Mouse (Mus musculus) ES-E14 (cell line): ENCODE results near the gene Dnajb2. TPM values are rescaled to one million over a fixed set of nuclear protein-coding genes. Genes with fewer than 3 reads are reported as not detected.

ENCODE experiments used
- DNase-seq: peaks from one replicate; pipeline ENCODE4 v3.0.0-alpha.2; 2013; ENCODE audit warnings: low read depth, low spot score
- H3K27ac ChIP-seq: 2 replicates; pipeline ENCODE4 v1.5.1; 2012; ENCODE audit warnings: low read depth, mild to moderate bottlenecking, low read length, moderate library complexity, mixed read lengths; ENCODE audit not compliant: poor library complexity, insufficient read depth, severe bottlenecking
- H3K36me3 ChIP-seq: 2 replicates; pipeline ENCODE4 v1.6.1; 2012; ENCODE audit warnings: mild to moderate bottlenecking, low read length, moderate library complexity, mixed read lengths; ENCODE audit not compliant: control insufficient read depth, poor library complexity, insufficient read depth, severe bottlenecking
- H3K4me1 ChIP-seq, 2 experiments: fragments of 150-350 bp in 1 of 2; sonication (generic) in 1 of 2; 2 replicates each; pipeline ENCODE4 v1.6.1; 2012; ENCODE audit warnings: low read length in 2 of 2, mild to moderate bottlenecking in 1 of 2, mixed read lengths in 1 of 2; ENCODE audit not compliant: control insufficient read depth in 2 of 2, insufficient read depth in 2 of 2, poor library complexity in 1 of 2
- H3K4me3 ChIP-seq, 2 experiments: fragments of 150-350 bp in 1 of 2; sonication (generic) in 1 of 2; 2 replicates each; pipeline ENCODE4 v1.5.1; 2012; ENCODE audit warnings: low read length in 2 of 2, low read depth in 1 of 2, mild to moderate bottlenecking in 1 of 2, mixed read lengths in 1 of 2; ENCODE audit not compliant: insufficient read depth in 1 of 2, poor library complexity in 1 of 2, severe bottlenecking in 1 of 2
- H3K9ac ChIP-seq: 2 replicates; pipeline ENCODE4 v1.6.1; 2012; ENCODE audit warnings: low read depth, mild to moderate bottlenecking, low read length, mixed read lengths; ENCODE audit not compliant: poor library complexity, insufficient read depth, severe bottlenecking
- H3K9me3 ChIP-seq: fragments of 150-350 bp; sonication (generic); 2 replicates; pipeline ENCODE4 v1.6.1; 2012; ENCODE audit warnings: low read depth, mild to moderate bottlenecking, low read length; ENCODE audit not compliant: control insufficient read depth, insufficient read depth
- CHD2 ChIP-seq: IDR thresholded peaks from 2 replicates; pipeline ENCODE4 v1.6.1; 2014; ENCODE audit warnings: mild to moderate bottlenecking, low read depth, low read length, inconsistent platforms
- HCFC1 ChIP-seq: IDR thresholded peaks from 2 replicates; pipeline ENCODE4 v1.6.1; 2012; ENCODE audit warnings: low read length, inconsistent platforms, borderline replicate concordance; ENCODE audit not compliant: insufficient read depth
- MAFK ChIP-seq: IDR thresholded peaks from 2 replicates; pipeline ENCODE4 v1.6.1; 2014; ENCODE audit warnings: mild to moderate bottlenecking, low read depth, low read length, inconsistent platforms; ENCODE audit not compliant: insufficient read depth
- ZC3H11A ChIP-seq: IDR thresholded peaks from 2 replicates; pipeline ENCODE4 v1.6.1; 2012; ENCODE audit warnings: low read depth, mild to moderate bottlenecking, inconsistent platforms, low read length, borderline replicate concordance
- ZNF384 ChIP-seq: IDR thresholded peaks from 2 replicates; pipeline ENCODE4 v1.6.1; 2012; ENCODE audit warnings: low read depth, low read length, inconsistent platforms
- in situ Hi-C, 2 experiments: fragments of 600-800 bp; cut with MboI; formaldehyde crosslinking; loops; one replicate each; pipeline ENCODE4 v1.15.1; 2025; ENCODE audit warnings: low sequenced_read_pairs in 2 of 2, inconsistent platforms in 1 of 2; ENCODE audit not compliant: unreplicated experiment in 2 of 2
- total RNA-seq: library from RNA; depleted of rRNA; stranded (reverse); fragments of 300-350 nt; gene quantifications from 2 replicates; pipeline ENCODE4 v1.2.3, GENCODE M21; 2012; rRNA removed

Dnajb2 gene
- total RNA-seq, 1 experiment, result 15.8 TPM

DNA sequence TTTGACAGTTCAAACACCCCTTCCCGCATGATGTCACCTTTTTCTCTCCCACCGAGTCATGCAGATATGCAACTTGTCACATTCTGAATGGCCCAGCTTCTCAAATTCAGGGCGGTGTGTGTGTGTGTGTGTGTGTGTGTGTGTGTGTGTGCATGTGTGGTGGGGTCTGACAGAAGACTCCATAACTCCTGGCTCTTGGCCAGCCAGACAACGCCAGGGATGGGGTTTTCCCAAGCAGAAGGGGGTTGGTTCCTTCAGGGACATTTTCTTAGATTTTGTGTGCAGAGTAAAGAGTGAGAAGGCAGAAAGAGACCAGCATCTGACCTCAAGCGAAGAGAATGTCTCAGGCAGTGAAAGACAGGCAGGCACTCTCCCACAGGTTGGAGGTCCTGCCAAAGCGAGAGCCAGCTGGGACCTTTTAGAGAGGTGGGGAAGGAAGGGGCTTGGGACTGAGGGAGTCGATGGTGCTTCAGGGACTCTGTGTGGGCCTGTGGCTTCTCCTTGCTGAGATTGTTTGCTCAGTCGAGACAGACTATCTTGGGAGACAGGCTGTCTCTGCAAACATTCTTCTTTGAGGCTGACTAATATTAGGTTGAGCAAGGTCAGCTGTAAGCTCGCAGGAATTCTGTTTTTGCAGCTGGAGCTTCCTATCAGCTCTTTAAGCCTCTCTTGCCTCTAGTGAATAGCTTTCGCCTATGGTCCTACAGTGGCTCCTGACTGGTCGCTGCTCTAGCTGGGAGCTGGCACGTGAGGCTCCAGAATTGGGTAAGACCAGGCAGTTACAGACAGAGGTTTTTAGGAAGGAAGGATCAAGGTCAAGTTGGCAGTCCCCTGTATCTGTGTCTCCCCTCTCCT is 56.5 kb downstream of the Dnajb2 start:
- in situ Hi-C loops, result no loop called here
- no peak overlapping the region for H3K9ac ChIP-seq
- H3K4me1 ChIP-seq, result peaks cover 0 to 3% of the 10 kb centered on the region in 2 experiments; a peak in 1 of 4 replicates
- H3K36me3 ChIP-seq, result no peaks in the 10 kb centered on the region
- no peak overlapping the region for H3K4me3 ChIP-seq
- TF ChIP-seq ZC3H11A, result no peak
- no peak for TF ChIP-seq CHD2
- TF ChIP-seq ZNF384, result no peak
- no peak for TF ChIP-seq HCFC1
- no peak for TF ChIP-seq MAFK
- no peak overlapping the region for H3K27ac ChIP-seq
- DNase-seq, result no peak
- H3K9me3 ChIP-seq, result no peaks in the 10 kb centered on the region

DNA sequence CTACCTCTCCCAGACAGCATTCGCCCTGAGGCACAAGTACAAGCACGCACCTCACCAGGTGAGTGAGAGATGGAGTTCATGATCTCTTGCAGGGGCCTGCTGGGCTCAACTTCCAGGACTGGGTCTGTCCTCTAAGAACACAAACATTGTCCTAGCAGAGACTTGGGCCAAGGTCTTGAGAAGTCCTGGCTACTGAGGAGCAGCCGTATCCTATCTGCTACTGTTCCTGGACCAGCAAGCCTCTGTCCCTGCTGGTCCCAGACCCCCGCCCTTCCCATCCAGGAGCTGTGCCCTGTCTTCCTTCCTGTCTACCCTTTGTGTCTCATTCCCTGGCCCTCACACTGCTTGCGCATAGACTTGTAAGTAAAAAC is 57.1 kb downstream of the Dnajb2 start:
- H3K27ac ChIP-seq, result no peak overlapping the region
- peaks cover 0 to 3% of the 10 kb centered on the region in 2 experiments; a peak in 1 of 4 replicates for H3K4me1 ChIP-seq
- TF ChIP-seq ZC3H11A (no peak), ZNF384 (no peak), MAFK (no peak), CHD2 (no peak), HCFC1 (no peak)
- H3K4me3 ChIP-seq, result no peak overlapping the region
- no peak overlapping the region for H3K9ac ChIP-seq
- no peaks in the 10 kb centered on the region for H3K9me3 ChIP-seq
- no peaks in the 10 kb centered on the region for H3K36me3 ChIP-seq
- DNase-seq, result no peak
- in situ Hi-C loops, result no loop called here

DNA sequence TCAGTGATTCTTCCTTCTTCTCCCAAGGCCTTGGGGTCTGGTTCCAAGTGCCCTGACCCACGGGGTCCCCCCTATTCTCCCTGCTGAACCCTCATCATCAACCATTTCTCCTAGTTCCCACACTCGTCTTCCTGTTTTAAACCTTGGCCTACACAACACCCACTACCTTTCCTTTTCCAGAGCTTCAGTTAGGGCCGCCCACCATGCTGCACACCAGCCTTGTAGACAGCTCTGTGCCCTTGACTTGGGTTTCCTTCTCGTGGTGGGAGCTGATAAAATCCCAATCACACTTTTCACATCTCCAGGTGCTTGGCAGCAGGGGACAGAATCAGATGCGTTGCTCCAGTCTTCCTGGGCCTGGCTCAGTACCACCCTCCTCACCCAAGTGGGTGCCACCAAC is 58.1 kb downstream of the Dnajb2 start:
- Histone ChIP-seq H3K4me1 (peaks cover 0 to 3% of the 10 kb centered on the region in 2 experiments; a peak in 1 of 4 replicates), H3K9me3 (no peaks in the 10 kb centered on the region), H3K27ac (no peak overlapping the region), H3K9ac (no peak overlapping the region), H3K36me3 (no peaks in the 10 kb centered on the region), H3K4me3 (no peak overlapping the region)
- TF ChIP-seq ZNF384, result no peak
- TF ChIP-seq HCFC1, result no peak
- TF ChIP-seq ZC3H11A, result no peak
- no peak for TF ChIP-seq CHD2
- TF ChIP-seq MAFK, result no peak
- in situ Hi-C loops, result no loop called here
- no peak for DNase-seq

Other genes starting within 250 kb of the Dnajb2 start
- 6.7 and 7.7 TPM in 2 replicates for gene Nhej1, start 111.2 kb upstream of the Dnajb2 start, total RNA-seq
- gene Slc23a3, start 102.5 kb upstream of the Dnajb2 start, total RNA-seq, result 0.31 TPM in 1 of 2 replicates, not detected in the other
- 20.9 and 27.2 TPM in 2 replicates for gene Cnppd1, start 93.7 kb upstream of the Dnajb2 start, total RNA-seq
- 27.1 and 37.4 TPM in 2 replicates for gene Retreg2, start 93.6 kb upstream of the Dnajb2 start, total RNA-seq
- gene Zfand2b, start 67.8 kb upstream of the Dnajb2 start, total RNA-seq, result 15.1 and 16.0 TPM in 2 replicates
- 41.0 and 54.3 TPM in 2 replicates for gene Abcb6, start 56.0 kb upstream of the Dnajb2 start, total RNA-seq
- gene Ankzf1, start 44.3 kb upstream of the Dnajb2 start, total RNA-seq, result 23.0 and 42.5 TPM in 2 replicates
- 17.2 and 24.4 TPM in 2 replicates for gene Atg9a, start 44.2 kb upstream of the Dnajb2 start, total RNA-seq
- 5.8 and 7.6 TPM in 2 replicates for gene Glb1l, start 25.6 kb upstream of the Dnajb2 start, total RNA-seq
- 63.6 and 103 TPM in 2 replicates for gene Stk16, start 25.6 kb upstream of the Dnajb2 start, total RNA-seq
- 110 and 124 TPM in 2 replicates for gene Tuba4a, start 16.5 kb upstream of the Dnajb2 start, total RNA-seq
- not detected in 2 replicates for gene A630095N17Rik, start 4.3 kb upstream of the Dnajb2 start, total RNA-seq
- 8.9 and 9.0 TPM in 2 replicates for gene Ptprn, start 28.1 kb downstream of the Dnajb2 start, total RNA-seq
- 0.90 TPM in 1 of 2 replicates, not detected in the other for gene Resp18, start 42.0 kb downstream of the Dnajb2 start, total RNA-seq
- 67.1 and 75.5 TPM in 2 replicates for gene Dnpep, start 81.6 kb downstream of the Dnajb2 start, total RNA-seq
- gene Des, start 123.9 kb downstream of the Dnajb2 start, total RNA-seq, result 10.8 and 19.4 TPM in 2 replicates
- gene Speg, start 138.9 kb downstream of the Dnajb2 start, total RNA-seq, result 16.9 and 31.2 TPM in 2 replicates
- gene Gmppa, start 199.5 kb downstream of the Dnajb2 start, total RNA-seq, result 40.2 and 51.6 TPM in 2 replicates
- gene Asic4, start 214.0 kb downstream of the Dnajb2 start, total RNA-seq, result not detected in 2 replicates
- 43.5 and 80.3 TPM in 2 replicates for gene Chpf, start 242.9 kb downstream of the Dnajb2 start, total RNA-seq
- 1.6 TPM in 2 replicates for gene Tmem198, start 243.1 kb downstream of the Dnajb2 start, total RNA-seq